Mouse (Mus musculus) heart, embryonic 16.5 days (tissue): ENCODE results near the gene Tnni3. TPM values are rescaled to one million over a fixed set of nuclear protein-coding genes. Genes with fewer than 3 reads are reported as not detected.
A peak's percentile ranks its signal among the peaks of the same experiment; 100 is the strongest.

ENCODE experiments used
- ATAC-seq: fragments of 200-750 bp; cut with Nextera tagmentation; replicated peaks from 2 replicates; pipeline ENCODE4 v1.8.0; 2017; ENCODE audit warnings: moderate number of reproducible peaks; ENCODE audit not compliant: insufficient read depth, low FRiP score; ENCODE audit errors: extremely low read depth
- H3K27ac ChIP-seq: fragments of 300-500 bp; sonication (generic); 2 replicates; pipeline ENCODE4 v1.5.1; 2014; ENCODE audit warnings: mild to moderate bottlenecking, low read length, control low read depth, moderate library complexity
- H3K27me3 ChIP-seq: fragments of 300-500 bp; sonication (generic); 2 replicates; pipeline ENCODE4 v1.6.1; 2014; ENCODE audit warnings: low read length, mixed read lengths; ENCODE audit not compliant: control insufficient read depth, insufficient read depth
- H3K36me3 ChIP-seq: fragments of 300-500 bp; sonication (generic); 2 replicates; pipeline ENCODE4 v1.6.1; 2014; ENCODE audit not compliant: control insufficient read depth, insufficient read depth
- H3K4me1 ChIP-seq: fragments of 300-500 bp; sonication (generic); 2 replicates; pipeline ENCODE4 v1.6.1; 2014; ENCODE audit warnings: low read length, mixed read lengths; ENCODE audit not compliant: control insufficient read depth, insufficient read depth
- H3K4me2 ChIP-seq: fragments of 300-500 bp; sonication (generic); 2 replicates; pipeline ENCODE4 v1.6.1; 2014; ENCODE audit warnings: low read depth, mild to moderate bottlenecking, control low read depth, low read length
- H3K4me3 ChIP-seq: fragments of 300-500 bp; sonication (generic); 2 replicates; pipeline ENCODE4 v1.5.1; 2014; ENCODE audit warnings: mild to moderate bottlenecking, control low read depth, low read length
- H3K9ac ChIP-seq: fragments of 300-500 bp; sonication (generic); 2 replicates; pipeline ENCODE4 v1.6.1; 2014; ENCODE audit warnings: low read length, control low read depth
- H3K9me3 ChIP-seq: fragments of 300-500 bp; sonication (generic); replicated peaks from 2 replicates; pipeline ENCODE4 v1.6.1; 2016; ENCODE audit warnings: low read length; ENCODE audit not compliant: control insufficient read depth
- WGBS: fragments of 180-500 bp; shearing (Covaris S2); extraction: QIAGEN DNeasy Blood & Tissue Kit; methylation state at CpG from one replicate; pipeline ENCODE4 v1.1.7; 2014; 5-methylcytosine and 5-hydroxymethylcytosine counted together
- polyA plus RNA-seq: library from polyadenylated mRNA; unstranded; fragments of >200 nt; fragmentation: Nextera tagmentation; extraction: Ambion mirVana; gene quantifications from 2 replicates; pipeline ENCODE4 v1.2.1, GENCODE M21; 2015

Gene Tnni3
- polyA plus RNA-seq, 1 experiment from 2014 or later: 3,984 TPM

DNA sequence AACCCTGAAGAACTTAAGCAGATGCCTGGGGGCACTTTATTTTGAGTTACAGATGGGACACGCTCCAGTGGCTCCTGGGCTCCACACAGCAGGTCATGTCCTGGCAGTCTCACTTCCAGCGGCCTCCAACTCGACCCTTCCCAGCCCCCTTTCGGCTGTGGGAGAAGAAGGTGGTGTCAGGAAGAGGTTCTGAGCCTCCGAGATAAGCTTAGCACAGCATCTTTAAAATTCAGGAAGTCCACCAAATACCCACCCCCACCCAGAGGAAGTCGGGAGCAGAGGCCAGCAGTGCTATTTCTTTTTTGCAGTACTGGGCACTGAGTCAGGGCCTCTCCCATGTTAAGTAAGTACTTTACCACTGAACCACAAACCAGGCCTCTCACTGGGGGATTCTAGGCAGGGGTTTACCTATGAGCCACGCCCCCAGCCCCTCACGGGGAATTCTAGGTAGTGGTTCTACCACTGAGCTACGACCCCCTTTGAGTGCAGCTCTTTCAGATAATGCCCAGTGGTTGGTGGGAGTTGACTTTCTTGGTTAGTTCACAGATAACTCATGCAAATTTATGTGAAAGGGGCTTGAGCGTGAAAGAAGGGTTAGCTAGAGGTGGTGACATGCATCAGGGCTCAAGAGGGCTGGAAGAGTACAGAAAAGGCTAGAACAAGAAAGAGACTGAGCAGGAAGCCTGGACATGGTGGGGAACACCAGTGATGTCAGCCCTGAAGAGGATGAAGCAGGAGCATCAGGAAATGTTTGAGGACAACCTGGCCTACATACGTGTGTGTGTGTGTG lies 19.2 kb downstream of the Tnni3 start:
- Histone ChIP-seq H3K36me3 (0 out of 2 replicates have a peak, but pooled peaks cover 2% of the 10 kb centered on the region), H3K4me3 (no peak overlapping the region), H3K4me1 (peaks cover 24% of the 10 kb centered on the region), H3K9me3 (no peaks in the 10 kb centered on the region), H3K9ac (no peak overlapping the region), H3K4me2 (no peak overlapping the region), H3K27me3 (no peaks in the 10 kb centered on the region), H3K27ac (peak overlapping the region; percentile 70)
- no peak for ATAC-seq
- WGBS: 44% methylated on average over 11 of the region's 11 CpGs

DNA sequence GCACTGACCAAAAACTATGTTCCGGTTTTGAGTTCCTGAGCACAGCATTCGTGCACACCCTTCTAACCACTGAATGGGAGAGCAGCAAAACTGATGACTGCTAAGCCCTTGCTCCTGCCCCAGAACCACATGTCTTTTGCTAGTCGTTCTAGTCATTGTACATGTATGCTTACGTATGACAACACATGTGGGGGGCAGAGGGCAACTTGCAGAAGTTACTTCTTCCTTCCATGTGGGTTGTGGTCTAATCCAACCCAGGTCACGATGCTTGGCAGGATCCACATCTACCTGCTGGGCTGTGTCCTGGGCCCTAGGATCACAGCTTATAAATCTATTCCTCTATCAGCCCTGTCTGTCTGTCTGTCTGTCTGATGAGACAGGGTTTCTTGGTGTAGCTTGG lies 20.2 kb downstream of the Tnni3 start:
- Histone ChIP-seq H3K4me3 (no peak overlapping the region), H3K36me3 (0 out of 2 replicates have a peak, but pooled peaks cover 2% of the 10 kb centered on the region), H3K9ac (no peak overlapping the region), H3K4me1 (peaks cover 30% of the 10 kb centered on the region), H3K9me3 (no peaks in the 10 kb centered on the region), H3K27ac (no peak overlapping the region; the same call in 1 of the 2 replicates), H3K4me2 (no peak overlapping the region), H3K27me3 (no peaks in the 10 kb centered on the region)
- WGBS: 75% methylated on average over 5 of the region's 5 CpGs
- ATAC-seq: no peak

DNA sequence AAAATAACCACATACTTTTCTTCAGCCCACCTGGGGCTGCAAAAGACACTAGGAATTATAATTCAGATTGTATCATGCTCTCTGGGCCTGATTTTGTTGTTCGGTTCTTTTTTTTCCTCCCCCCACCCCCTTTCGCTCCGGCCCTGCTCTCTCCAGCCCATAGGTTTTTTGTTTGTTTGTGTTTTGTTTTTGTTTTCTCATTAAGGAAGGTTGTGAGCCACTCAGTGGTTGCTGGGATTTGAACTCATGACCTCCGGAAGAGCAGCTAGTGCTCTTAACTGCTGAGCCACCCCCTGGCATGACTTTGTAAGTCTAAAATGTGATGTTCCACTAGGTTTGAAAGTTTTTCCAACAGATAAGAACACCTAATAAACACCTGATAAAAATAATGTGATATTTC lies 20.9 kb downstream of the Tnni3 start:
- WGBS: 75% methylated on average over 4 of the region's 4 CpGs
- no peak overlapping the region for H3K27ac ChIP-seq

DNA sequence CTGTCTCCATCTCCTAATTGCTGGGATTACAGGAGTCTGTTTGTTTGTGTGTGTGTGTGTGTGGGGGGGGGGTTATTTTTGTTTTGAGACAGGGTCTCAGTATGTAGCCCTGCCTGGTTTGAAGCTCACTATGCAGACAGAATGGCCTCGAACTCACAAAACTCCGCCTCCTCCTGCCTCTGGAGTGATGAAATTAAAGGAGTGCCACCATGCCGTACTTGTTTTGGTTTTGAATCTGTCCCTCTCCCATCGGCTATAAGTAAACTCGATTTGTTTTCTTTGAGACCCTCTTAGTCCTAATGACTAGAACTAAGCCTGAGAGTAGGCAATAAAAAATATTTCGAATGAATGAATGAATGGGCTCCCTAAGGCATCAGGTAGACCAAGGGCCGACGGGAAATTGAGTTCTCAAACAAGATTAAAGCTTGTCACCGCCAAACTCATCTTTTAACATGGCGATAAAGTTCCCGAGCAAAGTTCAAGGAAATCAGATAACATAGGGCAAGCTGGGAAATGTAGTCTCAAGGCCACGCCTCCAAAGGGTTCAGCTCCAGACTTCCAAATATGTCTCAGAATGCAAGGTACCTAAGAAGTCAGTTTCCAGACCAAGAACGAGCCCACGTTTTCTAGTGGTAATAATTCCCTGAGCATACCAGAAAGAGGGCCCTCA lies 21.5 kb downstream of the Tnni3 start:
- ATAC-seq: no peak
- Histone ChIP-seq H3K9me3 (no peaks in the 10 kb centered on the region), H3K4me2 (peak overlapping the region; percentile 87), H3K4me1 (peaks cover 40% of the 10 kb centered on the region), H3K27ac (peak overlapping the region; percentile 93), H3K36me3 (0 out of 2 replicates have a peak, but pooled peaks cover 2% of the 10 kb centered on the region), H3K27me3 (no peaks in the 10 kb centered on the region), H3K9ac (peak overlapping the region; percentile 83), H3K4me3 (peak overlapping the region; percentile 84)
- 11% methylated on average over 14 of the region's 14 CpGs for WGBS

More for the DNA sequence above, 20.9 kb downstream of the Tnni3 start:
- Histone ChIP-seq H3K36me3 (0 out of 2 replicates have a peak, but pooled peaks cover 2% of the 10 kb centered on the region), H3K4me1 (peaks cover 34% of the 10 kb centered on the region), H3K9ac (no peak overlapping the region), H3K4me2 (no peak overlapping the region), H3K4me3 (no peak overlapping the region), H3K9me3 (no peaks in the 10 kb centered on the region), H3K27me3 (no peaks in the 10 kb centered on the region)
- ATAC-seq: no peak

DNA sequence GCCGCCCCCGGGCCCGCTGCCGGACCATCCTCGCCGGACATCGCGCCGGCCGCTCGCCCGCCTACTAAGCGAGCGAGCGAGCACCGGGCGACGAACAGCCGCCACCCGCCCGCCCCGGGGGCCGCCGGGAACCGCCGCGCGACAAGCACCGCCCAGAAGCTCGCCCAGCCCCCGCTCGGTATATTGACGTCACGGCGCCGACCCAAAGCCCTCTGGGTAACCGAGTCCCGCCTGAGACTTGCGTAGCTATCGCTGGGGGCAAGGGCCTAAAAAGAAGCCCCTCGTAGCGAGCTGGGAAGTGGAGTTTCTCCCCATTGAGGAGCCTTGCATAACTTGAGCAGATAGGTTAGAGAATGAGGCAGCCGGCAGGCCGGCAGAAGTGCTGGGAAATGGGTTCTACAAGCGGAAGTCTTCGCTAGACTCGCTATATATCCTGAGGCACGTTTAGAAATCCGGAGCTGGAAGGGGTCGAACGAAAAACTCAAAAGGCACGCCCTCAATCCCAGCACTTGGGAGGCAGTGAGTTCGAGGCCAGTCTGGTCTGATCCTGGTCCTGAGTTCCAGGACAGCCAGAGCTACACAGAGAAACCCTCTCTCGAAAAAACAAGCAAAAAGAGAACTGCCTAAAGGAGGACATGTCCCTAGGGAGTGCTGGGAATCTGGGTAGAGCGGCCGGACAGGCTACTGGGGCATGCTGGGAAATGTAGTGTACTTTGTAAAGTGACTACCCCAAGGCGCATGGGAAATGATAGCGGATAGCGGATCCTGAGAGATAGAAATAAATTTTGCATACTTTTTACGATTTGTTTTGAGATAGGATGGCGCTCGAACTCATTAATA lies 22.3 kb downstream of the Tnni3 start, which contains the start of gene Ppp1r12c:
Gene Ppp1r12c, minus strand, starts transcription at position 123 of the 840 bp plus-strand sequence.
- H3K4me2 ChIP-seq: peak within 1 kb of the TSS; percentile 87
- H3K4me1 ChIP-seq: peaks cover 41% of the 10 kb centered on the region
- WGBS: 1% methylated on average over 62 of the region's 62 CpGs
- peak; percentile 88 for ATAC-seq
- H3K9me3 ChIP-seq: no peaks in the 10 kb centered on the region
- H3K9ac ChIP-seq: peak within 1 kb of the TSS; percentile 83
- no peaks in the 10 kb centered on the region for H3K27me3 ChIP-seq
- 0 out of 2 replicates have a peak, but pooled peaks cover 2% of the 10 kb centered on the region for H3K36me3 ChIP-seq
- peak within 1 kb of the TSS; percentile 93 for H3K27ac ChIP-seq
- peak within 1 kb of the TSS; percentile 84 for H3K4me3 ChIP-seq

DNA sequence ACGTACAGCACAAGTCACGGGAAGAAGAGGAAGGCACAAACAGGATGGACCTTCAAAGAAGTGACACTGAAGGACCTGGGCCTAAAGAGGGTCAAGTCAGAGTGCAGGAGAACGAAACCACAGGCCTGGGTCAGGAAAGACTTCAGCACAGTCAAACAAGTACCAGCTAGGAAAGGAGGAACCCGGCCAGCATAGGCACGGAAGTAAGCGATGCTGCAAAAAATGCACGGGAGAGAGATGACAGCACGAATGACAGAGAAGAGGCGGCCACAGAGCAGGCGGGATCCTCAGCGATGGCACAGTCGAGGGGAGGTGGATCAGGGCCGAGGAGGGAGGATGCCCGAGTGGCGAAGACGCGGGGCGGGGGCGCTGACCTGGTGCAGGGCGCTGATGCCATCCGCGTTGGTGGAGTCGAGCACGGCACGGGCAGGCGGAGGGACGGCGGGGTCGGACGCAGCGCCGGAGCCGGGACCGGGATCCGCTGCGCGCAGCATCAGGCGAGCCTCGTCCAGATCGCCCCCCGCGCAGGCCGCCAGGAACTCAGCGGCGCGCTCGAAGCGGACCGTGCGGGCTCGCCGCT lies 23.0 kb downstream of the Tnni3 start:
- H3K4me2 ChIP-seq: peak overlapping the region; percentile 87
- peak overlapping the region; percentile 84 for H3K4me3 ChIP-seq
- H3K27me3 ChIP-seq: no peaks in the 10 kb centered on the region
- under 1% methylated on average over 30 of the region's 52 CpGs for WGBS
- peak overlapping the region; percentile 93 for H3K27ac ChIP-seq
- ATAC-seq: peak; percentile 14
- peaks cover 41% of the 10 kb centered on the region for H3K4me1 ChIP-seq
- no peaks in the 10 kb centered on the region for H3K9me3 ChIP-seq
- H3K36me3 ChIP-seq: peaks cover 3% of the 10 kb centered on the region; the same call in 1 of the 2 replicates
- H3K9ac ChIP-seq: peak overlapping the region; percentile 83

DNA sequence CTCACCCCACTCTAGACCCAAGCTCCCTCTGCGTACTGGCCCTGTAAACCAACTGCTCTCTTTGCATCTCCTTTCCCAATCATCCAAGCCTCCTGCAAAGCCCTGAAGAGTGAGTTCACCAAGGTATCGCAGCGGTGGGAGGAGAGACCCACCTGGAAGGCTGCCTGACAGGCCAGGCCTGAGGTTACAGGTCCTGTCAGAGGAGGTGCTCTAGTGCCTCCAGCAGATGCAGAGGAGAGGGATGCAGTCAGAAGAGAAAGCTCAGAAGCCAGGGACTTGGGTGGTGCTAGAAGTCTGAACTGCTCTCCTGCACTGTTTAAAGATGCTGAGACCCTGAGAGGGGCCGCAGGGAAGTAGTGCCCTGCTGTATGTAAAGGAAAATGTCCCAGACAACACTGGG lies 25.0 kb downstream of the Tnni3 start:
- no peak for ATAC-seq
- H3K4me1 ChIP-seq: peaks cover 38% of the 10 kb centered on the region
- peak overlapping the region; percentile 87 for H3K4me2 ChIP-seq
- peak overlapping the region; percentile 40 for H3K9ac ChIP-seq
- peaks cover 10% of the 10 kb centered on the region for H3K36me3 ChIP-seq
- 73% methylated on average over 4 of the region's 4 CpGs for WGBS
- H3K27me3 ChIP-seq: no peaks in the 10 kb centered on the region
- peak overlapping the region; percentile 38 for H3K27ac ChIP-seq
- no peaks in the 10 kb centered on the region for H3K9me3 ChIP-seq
- H3K4me3 ChIP-seq: peak overlapping the region; percentile 84; the same call in 1 of the 2 replicates

DNA sequence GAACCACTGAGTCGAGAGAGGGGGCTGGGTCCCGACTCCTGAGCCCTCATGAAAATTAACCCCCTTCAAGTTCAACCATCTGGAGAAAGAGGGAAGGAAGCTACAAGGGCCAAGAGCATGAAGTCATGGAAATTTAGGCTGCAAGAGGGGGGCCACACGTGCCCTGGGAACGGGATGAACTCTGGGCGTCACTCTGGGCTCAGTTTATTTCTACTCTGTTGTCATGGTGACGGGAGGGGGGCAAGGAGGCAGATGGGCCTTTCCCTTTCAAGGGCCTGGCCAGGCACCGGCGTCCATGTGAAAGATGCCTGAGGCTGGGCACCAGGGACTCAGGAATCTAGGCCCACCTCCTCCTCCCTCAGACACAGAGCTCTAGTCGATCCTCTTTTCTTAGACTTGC lies 25.8 kb downstream of the Tnni3 start:
- H3K4me3 ChIP-seq: peak overlapping the region; percentile 15; the same call in 1 of the 2 replicates
- WGBS: 16% methylated on average over 9 of the region's 9 CpGs
- ATAC-seq: 0 out of 2 replicates have a peak, but pooled peaks have one; percentile 4
- H3K27ac ChIP-seq: peak overlapping the region; percentile 38
- H3K4me1 ChIP-seq: peaks cover 39% of the 10 kb centered on the region
- H3K36me3 ChIP-seq: peaks cover 10% of the 10 kb centered on the region
- peak overlapping the region; percentile 87 for H3K4me2 ChIP-seq
- no peaks in the 10 kb centered on the region for H3K27me3 ChIP-seq
- no peaks in the 10 kb centered on the region for H3K9me3 ChIP-seq
- H3K9ac ChIP-seq: 0 out of 2 replicates have a peak overlapping the region, but pooled peaks have one; percentile 10
